Mouse (Mus musculus) spleen, adult 2 months (tissue): ENCODE results near the gene Grm4. TPM values are rescaled to one million over a fixed set of nuclear protein-coding genes. Genes with fewer than 3 reads are reported as not detected.

Experiments
- DNase-seq, 2 experiments: peaks; one replicate each; pipeline versions ENCODE4 v3.0.0 to v3.0.0-alpha.2; 2012 to 2021; ENCODE audit warnings: low spot score in 2 of 2, low read depth in 1 of 2
- H3K27ac ChIP-seq: fragments of 200-500 bp; 2 replicates; pipeline ENCODE4 v1.5.1; 2012; ENCODE audit warnings: low read length, inconsistent platforms; ENCODE audit not compliant: insufficient read depth
- H3K27me3 ChIP-seq: fragments of 200-500 bp; 2 replicates; pipeline ENCODE4 v1.6.1; 2012; ENCODE audit warnings: mild to moderate bottlenecking, moderate library complexity, low read length, inconsistent platforms; ENCODE audit not compliant: control insufficient read depth, insufficient read depth
- H3K36me3 ChIP-seq: fragments of 200-500 bp; 2 replicates; pipeline ENCODE4 v1.6.1; 2012; ENCODE audit warnings: mild to moderate bottlenecking, low read length, inconsistent platforms; ENCODE audit not compliant: control insufficient read depth, insufficient read depth
- H3K4me1 ChIP-seq: fragments of 200-500 bp; 2 replicates; pipeline ENCODE4 v1.6.1; 2011; ENCODE audit warnings: inconsistent platforms; ENCODE audit not compliant: control insufficient read depth, insufficient read depth, insufficient read length
- H3K4me3 ChIP-seq: fragments of 200-500 bp; 2 replicates; pipeline ENCODE4 v1.5.1; 2011; ENCODE audit warnings: mild to moderate bottlenecking, inconsistent platforms; ENCODE audit not compliant: insufficient read depth, insufficient read length; ENCODE audit errors: extremely low read depth
- CTCF ChIP-seq: fragments of 200-500 bp; IDR thresholded peaks from 2 replicates; pipeline ENCODE4 v1.5.1; 2011; ENCODE audit warnings: mild to moderate bottlenecking, inconsistent platforms; ENCODE audit not compliant: insufficient read depth, insufficient read length, insufficient replicate concordance; ENCODE audit errors: extremely low read depth
- POLR2A ChIP-seq: fragments of 200-500 bp; IDR thresholded peaks from 2 replicates; pipeline ENCODE4 v1.6.1; 2011; ENCODE audit warnings: low read depth, low read length, inconsistent platforms
- WGBS: fragments of 180-500 bp; shearing (Covaris S2); methylation state at CpG from one replicate; pipeline ENCODE4 v1.1.7; 2018; 5-methylcytosine and 5-hydroxymethylcytosine counted together
- polyA plus RNA-seq: library from polyadenylated mRNA; depleted of rRNA; stranded (reverse); fragments of >200 nt; gene quantifications from 2 replicates; pipeline ENCODE4 v1.2.3, GENCODE M21; 2012

The Grm4 gene
- polyA plus RNA-seq, 1 experiment = 0.11 TPM

GRCm38 (mm10) chr17:27445364-27446075 is 75.7 kb downstream of the Grm4 start:
- no peaks in the 10 kb centered on the region for H3K36me3 ChIP-seq
- TF ChIP-seq CTCF (no peak), POLR2A (no peak)
- no peak overlapping the region for H3K4me3 ChIP-seq
- WGBS = 66% methylated on average over 17 of the region's 17 CpGs
- no peak overlapping the region for H3K27ac ChIP-seq
- no peaks in the 10 kb centered on the region for H3K27me3 ChIP-seq
- DNase-seq = no peak
- no peaks in the 10 kb centered on the region for H3K4me1 ChIP-seq

GRCm38 (mm10) chr17:27442538-27443113 is 78.6 kb downstream of the Grm4 start:
- DNase-seq = no peak
- 80% methylated on average over 13 of the region's 13 CpGs for whole genome bisulfite sequencing
- H3K27ac ChIP-seq = no peak overlapping the region
- no peak for TF ChIP-seq POLR2A
- no peak for TF ChIP-seq CTCF
- H3K27me3 ChIP-seq = no peaks in the 10 kb centered on the region
- H3K4me1 ChIP-seq = no peaks in the 10 kb centered on the region
- no peaks in the 10 kb centered on the region for H3K36me3 ChIP-seq
- H3K4me3 ChIP-seq = no peak overlapping the region

GRCm38 (mm10) chr17:27441778-27442177 is 79.4 kb downstream of the Grm4 start:
- Histone ChIP-seq H3K27ac (no peak overlapping the region), H3K36me3 (no peaks in the 10 kb centered on the region), H3K27me3 (no peaks in the 10 kb centered on the region), H3K4me1 (no peaks in the 10 kb centered on the region), H3K4me3 (no peak overlapping the region)
- no peak for TF ChIP-seq CTCF
- no peak for TF ChIP-seq POLR2A
- 79% methylated on average over 7 of the region's 7 CpGs for WGBS
- DNase-seq = no peak

- no peak for DNase-seq
- H3K36me3 ChIP-seq = no peaks in the 10 kb centered on the region
- TF ChIP-seq POLR2A (no peak), CTCF (no peak)
- H3K4me3 ChIP-seq = no peak overlapping the region
- WGBS = 72% methylated on average over 13 of the region's 13 CpGs
- no peak overlapping the region for H3K27ac ChIP-seq
- no peaks in the 10 kb centered on the region for H3K27me3 ChIP-seq
- H3K4me1 ChIP-seq = no peaks in the 10 kb centered on the region
These were observed 85.4 kb downstream of the Grm4 start for GRCm38 (mm10) chr17:27435799-27436198.

GRCm38 (mm10) chr17:27435225-27435624 is 86.0 kb downstream of the Grm4 start:
- no peak for DNase-seq
- WGBS = 93% methylated on average over 15 of the region's 15 CpGs

GRCm38 (mm10) chr17:27434066-27434465 is 87.1 kb downstream of the Grm4 start:
- TF ChIP-seq POLR2A = no peak
- TF ChIP-seq CTCF = no peak
- no peak for DNase-seq
- Histone ChIP-seq H3K36me3 (no peaks in the 10 kb centered on the region), H3K27me3 (no peaks in the 10 kb centered on the region), H3K4me1 (no peaks in the 10 kb centered on the region), H3K27ac (no peak overlapping the region), H3K4me3 (no peak overlapping the region)
- 81% methylated on average over 1 of the region's 1 CpGs for WGBS

More at GRCm38 (mm10) chr17:27435225-27435624, 86.0 kb downstream of the Grm4 start:
- Histone ChIP-seq H3K27me3 (no peaks in the 10 kb centered on the region), H3K4me3 (no peak overlapping the region), H3K36me3 (no peaks in the 10 kb centered on the region), H3K27ac (no peak overlapping the region), H3K4me1 (no peaks in the 10 kb centered on the region)
- no peak for TF ChIP-seq CTCF
- no peak for TF ChIP-seq POLR2A

GRCm38 (mm10) chr17:27433179-27433680 is 88.0 kb downstream of the Grm4 start:
- Histone ChIP-seq H3K36me3 (no peaks in the 10 kb centered on the region), H3K27me3 (no peaks in the 10 kb centered on the region), H3K4me1 (no peaks in the 10 kb centered on the region), H3K27ac (no peak overlapping the region), H3K4me3 (no peak overlapping the region)
- WGBS = 81% methylated on average over 3 of the region's 3 CpGs
- DNase-seq = no peak
- no peak for TF ChIP-seq POLR2A
- TF ChIP-seq CTCF = no peak
